Mouse (Mus musculus): ENCODE data around the gene Aim2.
"Not testable (repeated sequence)": the region's sequence is repeated elsewhere in the genome, so short reads cannot be mapped to it uniquely, and the experiment has no call there.

The Aim2 gene

GRCm38 (mm10) chr1:173350372-173350957 is at the start of gene Aim2:
Aim2 (plus strand) TSS chr1:173350879.
- no peak for DNase-seq (ENCODE audit: low read depth, low spot score)

GRCm38 (mm10) chr1:173302795-173303194 is 47.9 kb upstream of the Aim2 start:
- not testable (repeated sequence) for DNase-seq (ENCODE audit: low read depth, low spot score)

- DNase-seq (ENCODE audit: low read depth, low spot score): not testable (repeated sequence)
Observed at GRCm38 (mm10) chr1:173313535-173314050, 37.1 kb upstream of the Aim2 start.

DNA sequence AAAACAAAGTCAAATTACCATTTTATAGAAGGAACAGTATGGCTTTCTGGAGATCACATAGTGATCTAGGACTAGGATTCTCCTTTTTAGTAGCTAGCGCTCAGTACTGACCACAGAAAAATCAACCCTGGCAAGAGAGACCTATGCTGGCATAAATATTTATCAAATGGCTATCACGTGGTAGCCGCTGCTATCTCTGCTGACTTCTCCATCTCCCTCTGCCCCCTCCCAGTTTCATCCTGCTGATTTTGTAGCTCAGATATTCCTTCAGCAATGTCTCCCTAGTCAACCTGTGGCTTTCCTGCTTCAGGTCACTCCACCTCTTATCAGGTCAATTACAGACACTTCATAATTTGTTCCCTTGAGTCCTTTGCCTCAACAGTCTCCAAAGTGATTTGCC is 35.0 kb upstream of the Aim2 start:
- no peak for DNase-seq (ENCODE audit: low read depth, low spot score)

- DNase-seq (ENCODE audit: low read depth, low spot score): no peak
Observed at GRCm38 (mm10) chr1:173317925-173318477, 32.7 kb upstream of the Aim2 start.

DNA sequence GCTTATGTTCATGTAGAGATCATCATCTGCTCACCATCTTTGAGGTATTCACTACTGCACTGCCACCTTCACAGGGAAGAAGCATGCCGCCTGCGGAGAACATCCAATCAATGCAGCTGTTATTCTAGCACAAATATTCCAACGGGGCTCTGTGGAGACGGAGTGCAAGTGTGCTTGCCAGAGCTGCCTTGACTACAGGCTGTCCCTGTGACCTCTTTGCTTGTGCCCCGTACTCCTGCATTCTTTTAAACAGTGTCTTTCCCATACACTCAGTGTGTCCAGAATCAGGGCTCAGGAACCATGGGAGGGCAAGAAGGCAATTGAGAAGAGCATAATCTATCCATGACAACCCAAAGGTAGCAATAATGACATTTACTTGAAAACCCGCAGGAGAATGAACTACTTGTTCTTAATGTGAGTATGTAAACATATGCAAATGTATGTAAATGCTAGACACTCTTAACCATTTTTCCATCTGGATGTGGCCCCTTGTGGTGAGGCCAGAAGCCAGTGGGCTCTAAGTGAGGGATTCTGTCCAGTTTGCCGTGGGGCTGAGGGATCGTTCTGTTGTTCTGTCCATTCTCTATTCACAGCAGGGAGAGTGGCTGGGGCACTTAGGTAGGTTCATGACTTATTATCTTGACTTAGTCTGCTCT is 29.0 kb upstream of the Aim2 start:
- DNase-seq (ENCODE audit: low read depth, low spot score): no peak

DNA sequence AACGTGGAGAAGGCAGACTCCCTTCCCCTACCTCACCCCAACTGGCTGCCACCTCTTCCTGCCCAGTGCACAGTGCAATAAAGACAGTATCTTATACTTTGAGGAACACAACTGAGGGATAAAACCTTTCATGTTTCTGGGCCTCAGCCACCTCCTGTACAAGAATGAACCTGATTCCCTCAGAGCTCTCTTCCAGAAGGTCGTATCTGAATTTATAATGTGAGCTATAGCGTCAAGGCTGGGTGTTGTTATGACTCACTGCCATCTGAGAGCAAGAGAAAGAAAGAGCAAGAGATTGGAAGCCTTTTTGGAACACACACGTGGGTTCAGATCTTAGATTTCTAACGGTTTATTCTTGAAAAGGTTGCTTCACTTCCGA is 28.4 kb upstream of the Aim2 start:
- no peak for DNase-seq (ENCODE audit: low read depth, low spot score)

GRCm38 (mm10) chr1:173323839-173324585 is 26.7 kb upstream of the Aim2 start:
- peak; percentile 25 for DNase-seq (ENCODE audit: low read depth, low spot score)

DNA sequence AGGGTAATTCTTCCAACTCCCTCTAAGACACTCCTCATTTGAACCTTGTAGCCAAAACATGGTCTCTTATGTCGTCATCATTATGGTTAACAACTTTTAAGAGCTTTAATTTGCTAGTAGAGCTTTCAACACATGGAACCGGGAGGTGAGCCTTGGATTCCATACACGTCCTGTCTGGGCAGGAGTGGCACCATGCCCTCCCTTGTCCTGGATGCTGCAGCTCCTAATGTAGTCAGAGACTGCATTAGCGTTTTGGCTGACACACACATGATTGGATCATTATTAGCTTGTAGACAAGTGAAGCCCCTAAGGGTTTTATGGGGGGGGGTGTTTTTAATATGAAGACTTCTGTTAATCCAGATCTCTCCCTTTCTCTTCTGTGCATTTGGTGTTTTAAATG is 25.7 kb upstream of the Aim2 start:
- DNase-seq (ENCODE audit: low read depth, low spot score): no peak

GRCm38 (mm10) chr1:173325395-173325794 is 25.3 kb upstream of the Aim2 start:
- DNase-seq (ENCODE audit: low read depth, low spot score): no peak

DNA sequence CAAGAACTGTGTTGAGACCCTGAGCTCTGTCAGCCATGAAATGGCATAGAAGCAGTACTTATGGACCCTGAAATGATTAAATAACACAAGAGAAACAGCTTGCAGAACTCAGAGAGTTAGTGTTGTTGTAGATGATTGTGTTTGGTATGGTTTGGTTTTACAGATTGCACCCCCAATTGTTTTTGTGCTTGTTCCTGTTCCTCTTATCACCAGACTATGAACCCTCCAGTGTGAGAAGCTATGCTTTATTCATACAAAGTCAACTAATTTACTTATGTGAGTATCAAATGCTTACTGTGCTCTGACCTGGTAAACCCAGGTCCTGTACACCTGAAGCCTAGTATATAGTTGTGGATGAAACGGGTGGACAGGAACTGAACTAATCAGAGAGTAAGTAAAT is 24.1 kb upstream of the Aim2 start:
- no peak for DNase-seq (ENCODE audit: low read depth, low spot score)

- no peak for DNase-seq (ENCODE audit: low read depth, low spot score)
Observed at GRCm38 (mm10) chr1:173328446-173328845, 22.2 kb upstream of the Aim2 start.

- no peak for DNase-seq (ENCODE audit: low read depth, low spot score)
Observed at GRCm38 (mm10) chr1:173329185-173329584, 21.5 kb upstream of the Aim2 start.

- DNase-seq (ENCODE audit: low read depth, low spot score): no peak
Observed at GRCm38 (mm10) chr1:173329743-173330142, 20.9 kb upstream of the Aim2 start.

GRCm38 (mm10) chr1:173332418-173332817 is 18.3 kb upstream of the Aim2 start:
- no peak for DNase-seq (ENCODE audit: low read depth, low spot score)

GRCm38 (mm10) chr1:173333312-173334253 is 17.1 kb upstream of the Aim2 start, which contains the start of gene Ackr1:
Ackr1 (minus strand) TSS chr1:173333750.
- DNase-seq (ENCODE audit: low read depth, low spot score): no peak

DNA sequence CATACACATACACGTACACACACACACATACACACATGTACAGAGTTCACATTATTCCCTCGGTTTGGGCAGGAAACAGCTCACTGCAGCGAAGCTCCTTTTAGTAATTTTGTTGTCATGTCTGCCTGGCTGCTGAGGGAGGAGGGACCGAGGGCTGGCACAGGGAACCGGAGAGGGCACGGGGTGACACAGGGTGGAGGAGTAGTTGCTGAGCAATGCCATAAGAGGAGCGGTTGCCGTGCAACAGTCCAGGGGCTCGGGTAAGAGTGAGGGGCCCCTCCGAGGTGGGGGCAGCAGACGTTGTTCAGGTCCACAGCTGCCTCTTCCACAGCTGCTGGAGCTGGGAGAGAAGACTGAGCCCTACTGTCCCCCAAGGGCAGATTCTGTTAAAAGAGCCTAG is 14.8 kb upstream of the Aim2 start:
- no peak for DNase-seq (ENCODE audit: low read depth, low spot score)

DNA sequence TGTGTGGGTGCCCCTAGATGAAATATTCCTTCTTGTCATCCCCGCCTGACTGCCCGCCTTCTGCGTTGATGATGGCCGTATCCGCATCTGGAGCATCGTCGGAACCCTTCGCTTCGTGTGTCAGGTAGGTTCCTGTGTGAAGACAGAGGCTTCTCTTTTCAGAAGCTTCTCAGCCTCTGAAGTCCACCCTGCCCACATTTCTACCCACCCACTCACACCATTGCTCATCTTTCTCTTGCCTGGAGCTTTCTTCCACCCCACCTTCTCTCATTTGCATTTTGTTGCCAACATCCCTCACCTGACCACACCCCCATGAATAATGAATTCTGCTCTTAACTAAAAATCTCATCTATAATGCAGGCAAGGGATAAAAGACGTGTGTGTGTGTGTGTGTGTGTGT is 13.7 kb upstream of the Aim2 start:
- DNase-seq (ENCODE audit: low read depth, low spot score): no peak

DNA sequence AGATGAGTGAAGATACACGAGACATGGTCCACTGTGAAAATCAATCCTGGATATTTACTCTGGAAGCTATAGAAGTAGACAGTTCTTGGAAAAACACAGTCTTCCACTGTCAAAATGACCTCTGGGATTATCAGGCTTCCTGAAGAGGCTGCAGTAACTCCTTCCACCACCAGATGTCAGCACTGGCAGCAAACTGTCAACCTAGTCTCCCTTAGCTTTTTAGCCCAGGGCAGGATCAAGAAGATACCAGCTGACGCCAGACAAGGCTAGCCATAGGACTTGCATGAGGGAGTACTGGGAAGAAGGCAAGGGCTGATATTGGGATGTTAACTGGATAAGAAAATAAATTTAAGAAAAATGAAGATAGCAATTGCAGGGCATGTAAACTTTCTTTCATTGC is 11.1 kb upstream of the Aim2 start:
- DNase-seq (ENCODE audit: low read depth, low spot score): peak; percentile 77

- no peak for DNase-seq (ENCODE audit: low read depth, low spot score)
Observed at GRCm38 (mm10) chr1:173342425-173342824, 8.3 kb upstream of the Aim2 start.

- DNase-seq (ENCODE audit: low read depth, low spot score): no peak
Observed at GRCm38 (mm10) chr1:173343934-173344333, 6.7 kb upstream of the Aim2 start.
